Mouse (Mus musculus) CH12F3 (cell line): ENCODE results near the gene Cxadr.
"Not testable (repeated sequence)": the region's sequence is repeated elsewhere in the genome, so short reads cannot be mapped to it uniquely, and the experiment has no call there.

Source experiments
- in situ Hi-C: fragments of 300-500 bp; cut with MboI; formaldehyde crosslinking; loops from 2 replicates; pipeline ENCODE4 v1.14.3; 2020; ENCODE audit warnings: low sequenced_read_pairs

Gene Cxadr

DNA sequence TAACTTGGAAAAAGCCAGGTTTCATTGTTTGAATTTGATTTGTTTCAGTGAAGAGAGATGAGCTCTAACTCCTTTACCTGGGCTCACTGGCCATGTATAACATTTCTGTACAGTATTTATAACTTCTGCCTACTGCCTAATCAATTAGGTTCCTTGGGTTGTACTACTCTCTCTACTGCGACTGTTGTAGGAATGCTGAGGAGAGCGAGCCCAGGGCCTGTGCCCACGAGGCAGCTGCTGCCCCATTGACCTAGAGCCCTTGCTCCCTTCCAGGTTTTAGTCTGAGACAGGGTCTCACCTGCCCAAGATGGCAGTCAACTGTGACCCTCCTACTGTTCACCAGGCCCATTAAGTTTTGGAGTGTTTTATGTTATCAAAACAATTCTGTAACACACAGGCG, 60.2 kb downstream of the Cxadr start:
- in situ Hi-C loops, result no loop called here

DNA sequence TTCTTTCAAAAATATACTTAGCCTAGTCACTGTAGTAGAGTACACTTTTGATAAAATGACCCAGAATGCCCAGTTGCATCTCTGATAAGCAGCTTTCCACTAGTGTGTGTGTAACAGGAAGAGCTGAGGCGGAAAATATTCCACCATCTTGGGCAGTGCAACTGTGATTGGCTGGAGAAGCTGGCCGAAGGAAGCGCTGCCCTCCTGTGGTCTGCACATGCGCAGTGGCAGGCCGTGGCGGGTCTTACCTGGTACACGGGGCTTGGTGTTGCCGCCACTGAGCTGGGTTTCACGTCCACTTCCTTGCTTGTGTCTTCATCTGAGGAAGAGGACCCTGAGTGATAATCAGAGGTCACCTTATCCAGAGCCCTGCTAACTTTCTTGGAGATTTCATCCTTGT, 63.3 kb downstream of the Cxadr start:
- in situ Hi-C loops, result not testable (repeated sequence)

DNA sequence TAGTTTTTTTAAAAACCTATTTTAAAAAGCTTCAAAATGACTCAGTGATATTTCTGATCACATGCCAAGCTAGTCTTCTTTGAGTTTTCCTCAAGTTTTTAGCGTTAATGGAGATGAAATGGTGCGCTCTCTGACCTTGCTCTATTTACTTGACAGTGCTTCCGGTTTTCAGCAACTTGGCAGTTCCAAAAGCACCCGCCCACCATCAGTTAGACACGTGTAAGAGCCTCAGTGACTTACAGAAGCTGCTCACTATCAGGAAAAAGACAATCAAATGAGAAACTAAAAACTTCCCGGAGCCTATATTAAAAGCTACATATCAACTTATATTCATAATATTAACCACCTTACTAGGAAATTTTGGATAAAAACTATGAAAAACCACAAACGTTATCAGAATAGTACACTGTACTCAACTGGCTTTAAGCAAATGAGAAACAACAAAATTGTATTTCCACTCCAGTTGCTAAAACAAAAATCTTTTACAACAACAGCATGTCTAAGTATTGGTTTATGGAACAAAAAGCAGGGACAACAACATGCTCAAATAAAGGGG, 70.3 kb downstream of the Cxadr start:
- in situ Hi-C loops, result no loop called here

DNA sequence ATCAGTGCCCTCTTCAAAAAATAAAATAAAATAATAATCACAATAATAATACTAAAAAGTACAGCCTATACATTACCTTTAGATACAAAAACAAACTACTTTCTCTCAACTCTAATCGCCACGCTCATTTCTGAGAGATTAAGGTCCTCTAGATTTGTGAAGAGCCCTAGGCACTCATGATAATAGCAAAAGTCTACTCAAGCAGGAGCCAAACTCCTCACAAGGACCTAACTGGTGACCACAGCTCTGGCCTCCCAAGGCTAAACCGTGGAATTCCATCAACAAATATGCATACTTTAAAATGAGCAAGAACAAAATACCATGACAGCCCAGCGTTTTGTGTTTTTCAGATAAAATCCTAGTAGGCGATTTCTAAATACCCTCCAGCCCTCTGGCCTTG, 71.5 kb downstream of the Cxadr start:
- in situ Hi-C loops, result no loop called here

DNA sequence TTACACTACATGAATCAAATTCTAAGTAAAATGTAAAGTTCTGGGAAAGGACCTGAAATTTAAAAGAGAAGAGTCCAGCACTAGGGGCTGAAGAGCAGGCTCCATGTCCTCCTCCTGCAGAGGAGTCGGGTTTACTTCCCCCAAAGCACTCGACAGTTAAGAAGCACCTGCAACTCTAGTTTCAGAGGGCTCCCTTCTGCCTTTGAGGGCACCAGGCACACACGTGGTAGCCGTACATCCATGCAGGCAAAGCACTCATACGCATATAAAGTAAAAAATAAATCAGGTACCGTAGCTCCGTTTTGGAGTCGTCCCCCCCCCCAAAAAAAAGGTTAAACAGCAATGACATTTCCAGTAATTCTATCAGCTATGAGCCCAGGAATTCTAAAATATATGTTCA, 72.5 kb downstream of the Cxadr start:
- in situ Hi-C loops, result no loop called here

DNA sequence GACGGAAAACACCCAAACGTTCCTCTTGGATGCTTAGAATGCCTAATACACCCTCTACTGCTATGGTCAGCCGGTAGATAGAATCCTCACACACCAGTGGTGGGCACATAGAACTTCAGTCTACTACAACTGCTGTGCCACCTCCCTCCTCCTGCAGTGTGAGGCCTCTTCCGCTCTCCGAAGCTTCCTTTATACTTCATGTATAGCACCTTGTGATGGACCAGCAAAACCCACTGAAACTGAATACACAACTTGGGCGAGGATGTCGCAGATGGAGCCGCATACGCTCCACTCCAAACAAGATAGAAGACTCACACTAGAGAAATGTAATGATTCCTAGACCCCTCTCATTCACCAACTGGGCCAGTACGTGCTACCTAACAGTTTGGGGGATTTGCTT, 73.9 kb downstream of the Cxadr start:
- in situ Hi-C loops, result no loop called here

DNA sequence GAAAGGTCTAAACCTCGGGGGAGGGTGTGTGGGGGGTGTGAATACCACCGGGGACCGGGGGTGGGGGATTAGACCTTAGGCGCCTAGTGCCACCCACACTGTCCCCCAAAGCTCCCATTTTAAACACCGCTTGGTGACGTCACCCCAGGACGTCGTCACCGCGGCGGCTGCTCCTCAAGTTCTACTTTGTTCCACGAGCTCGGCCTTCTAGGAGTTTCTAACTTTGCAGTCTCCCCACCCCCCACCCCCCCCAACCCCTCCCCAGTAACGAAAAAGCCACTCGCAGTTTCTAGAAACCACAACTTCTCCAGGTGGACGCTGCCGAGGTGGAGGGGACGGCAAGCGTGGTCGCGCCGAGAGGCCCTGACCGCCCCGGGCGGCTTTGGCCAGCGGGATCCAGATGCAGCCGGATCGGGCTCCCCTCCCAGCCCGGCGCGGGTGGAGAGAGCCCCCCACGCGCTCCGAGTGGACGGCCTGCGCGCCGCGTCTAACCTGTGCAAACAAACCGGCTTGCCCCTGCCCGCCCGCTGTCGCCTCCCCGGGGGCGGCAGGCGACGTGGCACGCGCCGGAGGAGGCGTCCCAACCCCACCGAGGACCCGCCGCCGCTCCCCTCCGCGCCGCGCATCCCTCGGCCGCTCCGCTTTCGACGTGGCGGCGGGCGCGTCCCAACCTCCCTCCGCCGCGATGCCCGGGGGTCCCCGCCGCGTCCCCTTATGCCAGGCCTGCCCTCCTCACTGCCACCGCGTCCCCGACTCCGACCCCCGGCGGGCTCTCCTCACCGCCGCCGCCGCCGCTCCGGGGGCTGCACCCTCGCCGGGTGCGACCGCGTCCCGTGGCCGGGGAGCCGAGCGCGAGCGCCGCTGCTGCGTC, 74.8 kb downstream of the Cxadr start:
- in situ Hi-C loops, result no loop called here

- in situ Hi-C loops, result no loop called here
Measured at GRCm38 (mm10) chr16:78376745-78377570, 75.7 kb downstream of the Cxadr start, which contains the start of gene Btg3. Gene Btg3 (minus strand): TSS chr16:78377192.

DNA sequence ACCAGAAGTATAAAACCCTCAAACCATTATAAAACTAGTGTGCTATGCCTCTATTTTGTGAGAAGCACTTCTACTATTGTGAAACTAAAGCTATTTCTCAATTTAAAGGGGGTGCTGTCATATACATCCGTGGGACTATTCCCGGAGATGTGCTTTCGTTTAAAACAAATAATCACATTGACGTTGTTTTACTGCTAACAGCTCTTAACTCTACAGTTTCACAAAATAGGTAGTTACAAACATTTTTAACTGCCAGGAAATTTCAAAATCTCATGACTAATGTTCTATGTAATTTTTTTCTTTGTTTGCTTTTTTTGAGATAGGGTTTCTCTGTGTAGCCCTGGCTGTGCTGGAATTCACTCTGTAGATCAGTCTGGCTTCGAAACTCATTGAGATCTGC, 77.2 kb downstream of the Cxadr start:
- in situ Hi-C loops, result no loop called here

GRCm38 (mm10) chr16:78389122-78389521, 87.8 kb downstream of the Cxadr start:
- in situ Hi-C loops, result no loop called here

DNA sequence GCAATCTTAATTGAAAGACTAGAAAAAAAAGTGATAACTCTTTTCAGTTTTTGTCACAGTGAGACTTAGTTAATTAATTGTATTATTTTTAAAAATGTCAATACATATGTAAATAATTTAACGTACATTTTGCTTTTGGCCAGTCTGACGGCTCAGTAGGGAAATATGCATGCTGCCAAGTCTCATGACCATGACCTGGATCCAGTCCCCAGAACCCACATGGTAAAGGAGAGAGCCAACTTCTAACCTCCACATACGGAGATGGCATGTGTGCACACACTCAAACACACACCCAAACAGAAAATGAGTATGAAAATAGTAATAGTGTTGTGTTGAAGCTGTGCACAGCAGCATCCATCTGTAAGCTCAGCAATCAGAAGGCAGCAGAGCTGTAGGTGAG, 88.7 kb downstream of the Cxadr start:
- in situ Hi-C loops, result no loop called here

- in situ Hi-C loops, result no loop called here
Measured at GRCm38 (mm10) chr16:78391354-78391753, 90.1 kb downstream of the Cxadr start.

GRCm38 (mm10) chr16:78398734-78399133, 97.4 kb downstream of the Cxadr start:
- in situ Hi-C loops, result no loop called here

DNA sequence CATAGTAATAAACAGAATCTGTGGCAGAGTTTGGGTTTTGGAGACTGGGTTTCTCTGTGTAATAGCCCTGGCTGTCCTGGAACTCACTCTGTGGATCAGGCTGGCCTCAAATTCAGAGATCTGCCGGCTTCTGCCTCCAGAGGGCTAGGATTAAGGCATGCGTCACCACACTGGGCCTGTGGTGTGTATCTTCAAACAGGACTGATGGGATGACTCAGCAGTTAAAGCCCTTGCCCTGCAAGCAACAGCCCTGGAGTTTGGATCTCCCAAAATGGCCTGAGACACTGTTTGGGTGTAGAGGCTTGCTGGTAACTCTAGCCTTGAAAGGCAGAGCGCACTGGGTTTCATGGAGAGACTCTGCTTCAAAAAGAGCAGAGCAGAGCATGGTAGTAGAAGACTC, 98.1 kb downstream of the Cxadr start:
- in situ Hi-C loops, result no loop called here

GRCm38 (mm10) chr16:78402316-78402715, 101.0 kb downstream of the Cxadr start:
- in situ Hi-C loops, result no loop called here

DNA sequence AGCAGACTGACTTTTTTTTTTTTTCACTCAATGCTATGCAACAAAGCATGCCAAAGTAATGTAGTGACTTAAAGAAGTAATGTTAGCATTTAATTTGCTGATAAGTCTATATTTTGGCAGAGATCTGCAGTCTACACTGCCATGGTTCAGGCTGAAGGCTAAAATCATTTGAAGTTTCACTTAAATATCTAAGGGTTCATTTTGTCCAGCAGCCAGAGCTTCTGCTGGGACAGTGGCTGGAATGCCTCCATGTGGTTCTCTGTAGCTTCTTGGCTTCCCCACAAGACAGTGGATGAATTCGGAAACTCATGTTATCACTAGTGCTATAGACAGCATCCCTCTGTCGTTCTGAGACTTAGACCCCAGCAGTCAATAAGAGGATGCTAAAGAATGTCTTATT, 105.4 kb downstream of the Cxadr start:
- in situ Hi-C loops, result no loop called here

DNA sequence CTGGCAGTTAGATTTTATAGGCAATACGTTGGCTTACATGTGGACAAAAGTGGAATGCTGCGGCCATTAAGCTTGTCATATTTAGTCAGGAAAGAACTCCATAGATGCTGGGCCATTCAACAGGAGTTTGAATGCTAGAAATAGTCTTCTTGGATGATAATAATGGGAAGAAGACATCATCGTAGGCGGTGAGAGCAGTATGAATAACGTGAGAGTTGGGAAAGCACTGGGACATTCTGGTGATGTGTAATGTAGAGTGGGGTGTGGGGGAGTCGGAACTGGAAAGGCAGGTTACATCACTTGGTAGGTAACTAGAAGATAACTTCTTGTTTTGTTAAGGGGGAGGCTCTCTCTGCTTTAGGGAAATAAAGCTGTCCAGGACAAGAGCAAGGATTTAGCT, 106.6 kb downstream of the Cxadr start:
- in situ Hi-C loops, result no loop called here
